Mouse (Mus musculus): ENCODE measurements at regions not wholly inside any gene's neighbourhood (a gene's known extent, or its start where the extent isn't known, plus 50 kb on each side); places are given as distances from the start of the nearest gene placed in this dataset.

GRCm38 (mm10) chr4:95307134-95307533 lies 250.2 kb upstream of the Fggy start:
- DNase-seq (ENCODE audit: extremely low read depth, low read depth) = no peak

DNA sequence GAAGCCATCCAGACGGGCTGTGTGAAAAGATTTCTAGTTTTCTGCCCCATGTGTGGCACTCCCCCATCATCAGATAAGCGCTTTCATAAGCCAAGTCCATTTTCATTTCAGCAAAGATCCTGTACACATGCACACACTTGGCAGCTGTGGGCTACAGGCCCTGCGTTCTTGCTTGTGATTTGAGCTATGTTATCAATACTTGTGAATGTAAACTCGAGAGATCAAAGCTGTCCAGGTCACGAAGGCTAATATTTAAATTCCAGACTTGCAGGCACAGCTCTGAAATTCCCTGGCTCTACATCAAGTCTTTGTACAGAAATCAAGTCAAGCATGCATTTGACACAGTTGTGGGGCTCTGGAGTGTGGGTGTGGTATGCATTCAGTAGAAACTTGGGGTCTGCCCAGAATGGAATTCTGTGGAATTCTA lies 248.8 kb upstream of the Fggy start:
- DNase-seq (ENCODE audit: extremely low read depth, low read depth) = no peak

GRCm38 (mm10) chr4:95310410-95310809 lies 246.9 kb upstream of the Fggy start:
- DNase-seq (ENCODE audit: extremely low read depth, low read depth) = no peak

DNA sequence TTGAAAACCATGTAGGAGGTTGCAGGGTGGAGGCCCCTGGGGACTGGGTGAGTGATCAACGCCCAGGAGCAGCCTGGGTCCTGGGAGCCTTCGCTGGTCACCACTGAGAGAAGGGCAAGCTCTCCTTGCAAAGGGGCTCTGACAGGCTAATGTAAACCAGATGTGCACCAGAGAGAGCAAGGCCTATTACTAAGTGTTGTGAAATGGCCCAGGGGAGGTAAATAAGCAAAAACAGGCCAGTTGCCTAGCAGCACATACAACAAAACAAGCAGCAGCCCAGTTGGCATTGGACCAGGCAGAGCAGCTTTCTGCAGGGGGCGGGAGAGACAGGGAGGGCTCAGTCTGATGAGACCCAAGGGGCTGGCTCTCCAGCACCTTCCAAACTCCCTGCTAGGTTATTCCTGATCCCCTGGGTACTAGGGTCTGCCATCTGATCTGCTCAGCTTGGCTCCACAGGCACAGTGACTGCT lies 239.5 kb upstream of the Fggy start:
- no peak for DNase-seq (ENCODE audit: extremely low read depth, low read depth)

DNA sequence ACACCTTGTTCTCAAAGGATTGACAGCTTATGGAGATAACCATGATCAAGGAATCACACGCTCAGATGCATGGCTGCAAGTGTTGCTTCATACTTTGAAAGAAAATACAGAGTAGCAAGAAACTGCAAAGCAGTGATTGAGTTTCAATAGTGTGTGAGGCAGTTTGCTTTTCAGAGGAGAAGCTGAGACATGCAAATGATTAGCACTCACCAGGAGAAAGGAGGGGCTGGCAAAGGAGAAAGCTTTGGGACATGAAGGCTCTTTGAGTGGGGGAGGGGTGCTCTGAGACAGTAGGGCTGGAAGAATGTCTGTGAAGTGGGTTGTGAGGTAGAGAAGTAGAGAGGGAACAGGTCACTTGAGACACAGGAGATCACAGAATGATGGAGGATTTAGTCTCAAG lies 238.7 kb upstream of the Fggy start:
- DNase-seq (ENCODE audit: extremely low read depth, low read depth) = no peak

DNA sequence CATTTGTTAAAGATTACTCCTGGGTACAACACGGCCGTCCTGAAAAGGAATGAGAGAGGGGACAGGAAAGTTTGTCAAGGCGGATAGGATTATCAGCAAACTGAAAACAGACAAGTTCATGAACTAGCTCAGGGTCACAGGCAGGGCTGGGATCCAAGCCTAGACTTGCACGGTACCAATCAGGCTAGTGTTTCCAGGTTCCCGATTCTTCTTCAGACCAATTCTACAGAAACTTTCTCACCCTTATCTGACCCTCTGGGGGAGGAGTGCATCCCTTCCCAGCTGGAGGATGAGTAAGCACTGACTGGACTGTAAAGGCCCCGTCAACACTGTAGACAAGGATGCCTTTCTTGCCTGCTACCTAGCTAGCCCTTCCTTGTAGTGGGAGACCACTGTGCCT lies 238.3 kb upstream of the Fggy start:
- DNase-seq (ENCODE audit: extremely low read depth, low read depth) = no peak

GRCm38 (mm10) chr4:95325861-95326260 lies 231.4 kb upstream of the Fggy start:
- DNase-seq (ENCODE audit: extremely low read depth, low read depth) = no peak

- no peak for DNase-seq (ENCODE audit: extremely low read depth, low read depth)
These were observed 217.5 kb upstream of the Fggy start for GRCm38 (mm10) chr4:95339822-95340221.

- no peak for DNase-seq (ENCODE audit: extremely low read depth, low read depth)
These were observed 216.4 kb upstream of the Fggy start for GRCm38 (mm10) chr4:95340926-95341325.

DNA sequence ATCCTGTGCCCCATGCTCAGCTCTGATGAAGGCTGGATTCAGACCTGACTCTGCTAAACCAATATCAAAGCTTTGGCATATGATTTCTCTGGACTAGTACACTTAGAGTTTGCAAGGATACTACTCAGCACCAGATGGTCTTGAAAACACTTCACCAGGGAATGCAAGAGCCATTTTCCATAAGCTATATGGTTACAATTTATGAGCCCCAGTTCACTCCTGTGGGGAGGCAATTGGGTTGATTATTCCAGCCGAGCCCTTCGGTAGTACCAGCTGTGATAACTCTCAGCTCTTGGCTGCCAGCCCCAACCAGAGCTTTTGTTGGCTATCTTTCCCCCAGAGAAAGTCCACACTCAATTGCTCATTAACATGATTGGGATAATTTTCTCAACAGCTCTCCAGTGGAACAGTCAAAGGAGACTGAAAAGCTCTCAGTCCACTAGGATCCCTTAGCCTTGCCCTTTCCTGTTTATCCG lies 210.5 kb upstream of the Fggy start:
- DNase-seq (ENCODE audit: extremely low read depth, low read depth) = no peak

DNA sequence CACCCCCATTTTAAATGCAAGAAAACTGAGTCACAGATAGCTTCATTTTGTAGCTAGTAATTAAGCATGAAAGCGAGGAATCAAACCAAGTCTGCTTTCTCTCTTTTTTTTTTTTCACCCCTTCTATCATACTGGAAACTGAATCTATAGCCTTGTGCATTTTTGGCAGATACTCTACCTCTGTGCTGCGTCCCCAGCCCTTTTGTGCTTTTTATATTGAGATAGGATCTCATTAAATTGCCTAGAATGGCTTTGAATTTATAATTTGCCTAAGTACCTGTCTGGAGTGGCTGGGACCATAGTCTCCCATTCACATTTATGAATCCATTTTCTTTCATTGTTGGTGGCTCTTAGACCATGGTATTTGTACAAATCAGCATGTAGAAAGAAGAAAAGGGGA lies 209.9 kb upstream of the Fggy start:
- no peak for DNase-seq (ENCODE audit: extremely low read depth, low read depth)

GRCm38 (mm10) chr4:95348405-95349123 lies 208.7 kb upstream of the Fggy start:
- DNase-seq (ENCODE audit: extremely low read depth, low read depth) = no peak

DNA sequence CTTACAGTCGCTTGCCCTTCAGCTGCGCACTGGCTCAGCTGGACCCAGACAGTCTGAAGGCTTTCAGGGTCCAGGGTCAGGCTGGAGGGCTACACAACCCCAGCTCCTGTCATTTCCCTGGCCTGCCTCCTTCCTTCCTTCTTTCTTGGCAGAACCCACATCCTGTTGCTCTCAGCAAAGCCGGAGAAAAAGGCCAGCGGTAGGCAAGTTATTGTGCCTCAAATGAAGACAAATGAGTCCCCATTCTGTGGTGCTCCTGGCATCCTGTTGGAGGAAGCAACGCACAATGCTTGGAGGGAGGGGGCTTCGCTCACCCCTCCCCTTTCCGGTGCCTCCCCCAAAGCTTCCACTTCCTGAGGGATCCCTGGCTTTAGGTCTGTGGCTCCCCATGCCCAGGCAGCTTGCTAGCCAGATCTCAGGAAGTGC lies 203.4 kb upstream of the Fggy start:
- no peak for DNase-seq (ENCODE audit: extremely low read depth, low read depth)

- DNase-seq (ENCODE audit: extremely low read depth, low read depth) = no peak
These were observed 198.6 kb upstream of the Fggy start for GRCm38 (mm10) chr4:95358674-95359073.

DNA sequence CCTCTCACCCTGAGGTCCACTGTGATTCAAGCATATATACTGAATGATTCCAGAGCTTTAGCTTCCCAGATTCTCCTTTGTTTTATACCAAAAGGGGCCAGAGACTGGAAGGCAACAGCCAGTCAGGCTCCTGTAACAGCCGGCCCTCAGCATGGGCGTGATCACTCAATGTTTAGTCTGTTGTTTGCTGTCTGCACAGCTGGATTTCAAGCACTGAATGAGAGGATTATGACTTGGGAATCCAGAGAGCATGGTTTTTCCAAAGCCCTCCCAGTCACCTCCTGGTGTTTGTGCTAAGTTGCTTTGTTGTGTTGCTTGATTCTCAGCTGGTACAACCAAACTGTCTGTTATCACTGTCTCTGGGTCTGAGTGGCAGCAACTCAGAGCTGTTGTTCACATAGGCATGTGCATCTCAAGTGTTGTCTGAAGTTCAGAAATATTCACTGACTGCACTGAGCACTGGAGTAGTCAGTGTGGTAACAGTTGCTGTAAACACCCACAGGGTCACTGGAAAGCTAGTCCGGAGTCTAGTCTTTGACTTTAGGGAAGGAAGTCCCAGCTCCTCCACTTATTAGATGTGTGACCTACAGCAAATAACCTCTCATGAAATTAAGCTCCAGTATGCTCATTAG lies 196.9 kb upstream of the Fggy start:
- no peak for DNase-seq (ENCODE audit: extremely low read depth, low read depth)

GRCm38 (mm10) chr4:95364376-95365082 lies 192.8 kb upstream of the Fggy start:
- DNase-seq (ENCODE audit: extremely low read depth, low read depth) = no peak

- no peak for DNase-seq (ENCODE audit: extremely low read depth, low read depth)
These were observed 180.9 kb upstream of the Fggy start for GRCm38 (mm10) chr4:95376386-95376785.

DNA sequence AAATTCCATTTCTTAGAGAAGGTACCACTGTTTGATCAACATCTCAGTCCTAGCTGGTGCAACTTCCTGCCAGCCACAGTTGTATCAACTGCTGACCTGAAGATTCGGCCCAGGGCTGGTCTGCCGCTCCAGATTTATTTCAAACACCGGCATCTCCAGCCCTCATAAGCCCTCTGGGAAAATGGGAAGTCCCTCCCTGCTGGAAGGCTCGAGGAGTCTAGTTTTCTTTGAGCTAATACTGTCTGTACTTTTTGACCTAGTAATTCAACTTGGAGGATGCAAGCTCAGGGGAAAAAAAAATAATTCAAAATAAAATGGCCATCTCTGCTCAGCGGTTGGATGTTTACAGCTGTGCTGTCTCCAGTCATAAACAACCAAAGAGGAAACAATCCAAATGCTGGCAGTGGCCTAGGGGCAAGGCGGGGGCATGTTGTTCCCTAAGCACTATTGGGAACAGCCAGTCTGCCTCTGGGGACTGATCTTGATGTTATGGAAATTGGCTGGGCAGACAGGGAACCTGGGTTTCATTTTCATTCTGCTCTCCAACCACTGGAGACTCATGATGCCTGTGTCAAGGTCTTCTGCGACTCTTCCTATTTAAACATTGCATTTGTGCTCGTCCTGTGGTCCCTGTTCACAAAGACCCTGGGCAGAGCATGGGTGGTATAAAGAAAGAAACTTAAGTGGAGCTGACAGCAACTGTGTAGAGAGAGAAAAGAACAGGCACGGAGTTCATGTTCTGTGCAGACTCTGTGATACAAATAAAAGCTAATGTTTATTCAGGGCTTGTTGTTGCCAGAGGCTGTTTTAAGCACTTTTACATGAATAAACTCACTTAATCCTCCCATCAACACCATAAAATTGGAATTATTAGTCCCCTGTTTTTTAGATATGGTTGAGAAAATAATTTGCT lies 179.8 kb upstream of the Fggy start:
- no peak for DNase-seq (ENCODE audit: extremely low read depth, low read depth)

- no peak for DNase-seq (ENCODE audit: extremely low read depth, low read depth)
These were observed 178.7 kb upstream of the Fggy start for GRCm38 (mm10) chr4:95378645-95379044.

- DNase-seq (ENCODE audit: extremely low read depth, low read depth) = no peak
These were observed 174.0 kb upstream of the Fggy start for GRCm38 (mm10) chr4:95383216-95383892.

- no peak for DNase-seq (ENCODE audit: extremely low read depth, low read depth)
These were observed 171.8 kb upstream of the Fggy start for GRCm38 (mm10) chr4:95385552-95385951.
